Mouse (Mus musculus): ENCODE results near the gene Kctd21.
A peak's percentile ranks its signal among the peaks of the same experiment; 100 is the strongest.

Kctd21 gene

GRCm38 (mm10) chr7:97331726-97332666 is at the start of gene Kctd21, which contains the start of gene Usp35:
Kctd21 (plus strand) TSS chr7:97332327.
Usp35 (minus strand) TSS chr7:97332020.
- peak; percentile 91 for DNase-seq

- DNase-seq, result no peak
These were observed 35.1 kb upstream of the Kctd21 start for GRCm38 (mm10) chr7:97296986-97297385.

GRCm38 (mm10) chr7:97297466-97297865 is 34.7 kb upstream of the Kctd21 start:
- peak; percentile 65 for DNase-seq

- DNase-seq, result no peak
These were observed 33.8 kb upstream of the Kctd21 start for GRCm38 (mm10) chr7:97298279-97298678.

GRCm38 (mm10) chr7:97298943-97299342 is 33.2 kb upstream of the Kctd21 start:
- DNase-seq, result no peak

- peak; percentile 1 for DNase-seq
These were observed 31.2 kb upstream of the Kctd21 start for GRCm38 (mm10) chr7:97300914-97301313.

GRCm38 (mm10) chr7:97301321-97301720 is 30.8 kb upstream of the Kctd21 start:
- no peak for DNase-seq

GRCm38 (mm10) chr7:97302261-97302660 is 29.9 kb upstream of the Kctd21 start:
- DNase-seq, result no peak

GRCm38 (mm10) chr7:97302876-97303275 is 29.3 kb upstream of the Kctd21 start:
- DNase-seq, result no peak

- DNase-seq, result peak; percentile 2
These were observed 28.5 kb upstream of the Kctd21 start for GRCm38 (mm10) chr7:97303614-97304013.

- DNase-seq, result peak; percentile 2
These were observed 27.7 kb upstream of the Kctd21 start for GRCm38 (mm10) chr7:97304471-97304870.

GRCm38 (mm10) chr7:97305206-97305605 is 26.9 kb upstream of the Kctd21 start:
- no peak for DNase-seq

GRCm38 (mm10) chr7:97306813-97307212 is 25.3 kb upstream of the Kctd21 start:
- DNase-seq, result peak; percentile 0

GRCm38 (mm10) chr7:97307546-97307945 is 24.6 kb upstream of the Kctd21 start:
- no peak for DNase-seq

GRCm38 (mm10) chr7:97309461-97310340 is 22.4 kb upstream of the Kctd21 start:
- DNase-seq, result no peak

GRCm38 (mm10) chr7:97310341-97310635 is 21.8 kb upstream of the Kctd21 start:
- no peak for DNase-seq

- DNase-seq, result no peak
These were observed 20.5 kb upstream of the Kctd21 start for GRCm38 (mm10) chr7:97311620-97312019.

- DNase-seq, result no peak
These were observed 19.9 kb upstream of the Kctd21 start for GRCm38 (mm10) chr7:97312196-97312595.

GRCm38 (mm10) chr7:97312856-97313255 is 19.3 kb upstream of the Kctd21 start:
- no peak for DNase-seq

- no peak for DNase-seq
These were observed 18.6 kb upstream of the Kctd21 start for GRCm38 (mm10) chr7:97313364-97313995.

GRCm38 (mm10) chr7:97314646-97315045 is 17.5 kb upstream of the Kctd21 start:
- no peak for DNase-seq

- DNase-seq, result no peak
These were observed 16.5 kb upstream of the Kctd21 start for GRCm38 (mm10) chr7:97315656-97316055.

GRCm38 (mm10) chr7:97317706-97318105 is 14.4 kb upstream of the Kctd21 start:
- DNase-seq, result no peak
